Mouse (Mus musculus) megakaryocyte progenitor cell, adult 5-6 weeks (primary cell): ENCODE results near the gene Acad11. TPM values are rescaled to one million over a fixed set of nuclear protein-coding genes. Genes with fewer than 3 reads are reported as not detected.
A peak's percentile ranks its signal among the peaks of the same experiment; 100 is the strongest.

Experiments used
- ATAC-seq: replicated peaks from 2 replicates; pipeline ENCODE4 v1.8.0; 2016; ENCODE audit warnings: mild to moderate bottlenecking, moderate TSS enrichment, inconsistent platforms; ENCODE audit not compliant: poor library complexity
- total RNA-seq, 2 experiments: library from RNA; stranded (forward) in 1 of 2; stranded (reverse) in 1 of 2; fragments of 157-497, 149-512 nt in 1 of 2; fragments of 200-1000 nt in 1 of 2; gene quantifications; 2 replicates each; pipeline versions ENCODE4 v1.2.3 to v1.2.4; 2015 to 2017

Acad11 gene
- total RNA-seq (2015) = 15.0 and 16.0 TPM in 2 replicates
- total RNA-seq (2017) = 17.3 and 18.1 TPM in 2 replicates

- ATAC-seq = peak; percentile 81
Measured at GRCm38 (mm10) chr9:104063244-104063961, at the start of gene Acad11. Acad11 (plus strand) TSS chr9:104063377.

- no peak for ATAC-seq
Measured at GRCm38 (mm10) chr9:104014526-104014925, 48.7 kb upstream of the Acad11 start.

- no peak for ATAC-seq
Measured at GRCm38 (mm10) chr9:104021026-104021425, 42.2 kb upstream of the Acad11 start.

- ATAC-seq = no peak
Measured at GRCm38 (mm10) chr9:104027186-104027585, 36.0 kb upstream of the Acad11 start.

- ATAC-seq = no peak
Measured at GRCm38 (mm10) chr9:104029861-104030260, 33.3 kb upstream of the Acad11 start.

- ATAC-seq = no peak
Measured at GRCm38 (mm10) chr9:104034231-104034630, 28.9 kb upstream of the Acad11 start.

- no peak for ATAC-seq
Measured at GRCm38 (mm10) chr9:104034718-104035117, 28.5 kb upstream of the Acad11 start.

GRCm38 (mm10) chr9:104035261-104036015 is 27.7 kb upstream of the Acad11 start:
- ATAC-seq = peak; percentile 98

- ATAC-seq = no peak
Measured at GRCm38 (mm10) chr9:104038266-104038665, 24.9 kb upstream of the Acad11 start.

- ATAC-seq = no peak
Measured at GRCm38 (mm10) chr9:104039031-104039695, 24.0 kb upstream of the Acad11 start.

GRCm38 (mm10) chr9:104039742-104040141 is 23.4 kb upstream of the Acad11 start:
- no peak for ATAC-seq

- ATAC-seq = no peak
Measured at GRCm38 (mm10) chr9:104040362-104040761, 22.8 kb upstream of the Acad11 start, which contains the start of gene Gm28305. Gm28305 (plus strand) TSS chr9:104040662.

- ATAC-seq = no peak
Measured at GRCm38 (mm10) chr9:104043676-104044075, 19.5 kb upstream of the Acad11 start.

- no peak for ATAC-seq
Measured at GRCm38 (mm10) chr9:104051028-104051427, 12.1 kb upstream of the Acad11 start.

GRCm38 (mm10) chr9:104062430-104063243 is 540 bp upstream of the Acad11 start, which contains the start of gene Uba5:
Uba5 (minus strand) TSS chr9:104063134.
- ATAC-seq = peak; percentile 81

- ATAC-seq = no peak
Measured at GRCm38 (mm10) chr9:104064571-104064970, 1.4 kb downstream of the Acad11 start.

- 0 out of 2 replicates have a peak, but pooled peaks have one; percentile 23 for ATAC-seq
Measured at GRCm38 (mm10) chr9:104070241-104070640, 7.1 kb downstream of the Acad11 start.

GRCm38 (mm10) chr9:104070863-104071604 is 7.9 kb downstream of the Acad11 start:
- ATAC-seq = no peak

- peak; percentile 67 for ATAC-seq
Measured at GRCm38 (mm10) chr9:104075808-104076207, 12.6 kb downstream of the Acad11 start.

- no peak for ATAC-seq
Measured at GRCm38 (mm10) chr9:104078780-104079179, 15.6 kb downstream of the Acad11 start.
